Comparison of ENCODE assay signal across 14 mouse cellular contexts in genomic region chr1:89109767-89110166, GRCm38 (mm10). TPM values are rescaled to one million over a fixed set of nuclear protein-coding genes. Genes with fewer than 3 reads are reported as not detected.
DNase-seq lines count a peak whose midpoint lies in the region; ATAC-seq lines count a peak whose summit lies in the region.
"Had no signal": no experiment of that assay in that cellular context is flagged by ENCODE, and none has a peak within 500 bp of the region (broad histone marks: within the 10 kb centered on the region; RNA-seq: fewer than 3 reads in every experiment).

No protein-coding gene starts in this region.

- H3K9me3 ChIP-seq in heart, embryonic 15.5 days (replicated peaks): no peaks in the 10 kb centered on the region
- H3K9me3 ChIP-seq in lung, embryonic 15.5 days: no peaks in the 10 kb centered on the region
- no peaks in the 10 kb centered on the region for H3K9me3 ChIP-seq in embryonic facial prominence, embryonic 11.5 days (replicated peaks; ENCODE audit: control insufficient read depth, low read length)
- H3K9me3 ChIP-seq: embryonic facial prominence, embryonic 13.5 days had no signal

- no peaks in the 10 kb centered on the region for H3K36me3 ChIP-seq in heart, embryonic 15.5 days
- no peaks in the 10 kb centered on the region for H3K36me3 ChIP-seq in lung, embryonic 15.5 days
- no peaks in the 10 kb centered on the region for H3K36me3 ChIP-seq in embryonic facial prominence, embryonic 11.5 days (replicated peaks; ENCODE audit: control insufficient read depth, insufficient read depth, low read depth, low read length)
- H3K36me3 ChIP-seq: embryonic facial prominence, embryonic 13.5 days had no signal

- peak overlapping the region; percentile 90 for H3K27ac ChIP-seq in heart, embryonic 15.5 days
- H3K27ac ChIP-seq in lung, embryonic 15.5 days: peak overlapping the region; percentile 79
- H3K27ac ChIP-seq in embryonic facial prominence, embryonic 11.5 days (replicated peaks; ENCODE audit: low read depth, low read length): no peak overlapping the region

- H3K9ac ChIP-seq in heart, embryonic 15.5 days: no peak overlapping the region
- no peak overlapping the region for H3K9ac ChIP-seq in lung, embryonic 15.5 days
- H3K9ac ChIP-seq in embryonic facial prominence, embryonic 11.5 days (replicated peaks; ENCODE audit: low read length): no peak overlapping the region
- H3K9ac ChIP-seq: embryonic facial prominence, embryonic 13.5 days had no signal

- H3K4me2 ChIP-seq in heart, embryonic 15.5 days: no peak overlapping the region
- no peak overlapping the region for H3K4me2 ChIP-seq in lung, embryonic 15.5 days
- H3K4me2 ChIP-seq in embryonic facial prominence, embryonic 11.5 days (ENCODE audit: low read depth, low read length): no peak overlapping the region
- H3K4me2 ChIP-seq: embryonic facial prominence, embryonic 13.5 days had no signal

- intact Hi-C loops in heart, postnatal 10 days (cut with DNase I): loop anchor here (5.0 kb wide), 1 partner anchor 37 kb away; the partner anchor contains the start of gene Sh3bp4

- no peak for DNase-seq in heart, postnatal 10 days
- no peak for DNase-seq in lung, postnatal 14 days
- peak; percentile 47 for DNase-seq in embryonic facial prominence, embryonic 11.5 days (ENCODE audit: low spot score)
- DNase-seq in yolk sac, embryonic 10.5 days (ENCODE audit: low spot score): peak; percentile 29
- no peak for DNase-seq in thymus, adult 18-20 months
- DNase-seq: cerebellum, adult 11-12 months; liver; right cerebral cortex, postnatal 25 days; thymus, postnatal 14 days had no signal

- H3K4me3 ChIP-seq in heart, embryonic 15.5 days: no peak overlapping the region
- no peak overlapping the region for H3K4me3 ChIP-seq in lung, embryonic 15.5 days
- no peak overlapping the region for H3K4me3 ChIP-seq in embryonic facial prominence, embryonic 11.5 days (ENCODE audit: low read depth, low read length)
- H3K4me3 ChIP-seq: embryonic facial prominence, embryonic 13.5 days had no signal

- no peak for ATAC-seq in heart, embryonic 15.5 days (replicated peaks; ENCODE audit: insufficient number of reproducible peaks, insufficient read depth, low FRiP score, low read depth)
- ATAC-seq in lung, embryonic 15.5 days (ENCODE audit: borderline replicate concordance, extremely low read depth, low FRiP score, low TSS enrichment): no peak
- no peak; the same call in 1 of the 2 replicates for ATAC-seq in embryonic facial prominence, embryonic 11.5 days (replicated peaks; ENCODE audit: insufficient number of reproducible peaks, low FRiP score, low TSS enrichment, low read depth)
- ATAC-seq: forebrain, embryonic 14.5 days had no signal

- no peaks in the 10 kb centered on the region for H3K27me3 ChIP-seq in heart, embryonic 15.5 days
- H3K27me3 ChIP-seq in lung, embryonic 15.5 days: no peaks in the 10 kb centered on the region
- H3K27me3 ChIP-seq in embryonic facial prominence, embryonic 11.5 days (ENCODE audit: control insufficient read depth, insufficient read depth, low read length): no peaks in the 10 kb centered on the region
- H3K27me3 ChIP-seq: CH12.LX; embryonic facial prominence, embryonic 13.5 days had no signal

- WGBS in heart, embryonic 15.5 days: 59% methylated on average over 7 of the region's 7 CpGs
- WGBS in lung, embryonic 15.5 days: 37% methylated on average over 7 of the region's 7 CpGs
- 46% methylated on average over 7 of the region's 7 CpGs for WGBS in embryonic facial prominence, embryonic 11.5 days

- H3K4me1 ChIP-seq in heart, embryonic 15.5 days (replicated peaks): peaks cover 82% of the 10 kb centered on the region
- H3K4me1 ChIP-seq in lung, embryonic 15.5 days: peaks cover 70% of the 10 kb centered on the region
- H3K4me1 ChIP-seq in embryonic facial prominence, embryonic 11.5 days (ENCODE audit: control insufficient read depth, insufficient read depth, low read length): peaks cover 13% of the 10 kb centered on the region

RNA-seq across cellular contexts. Expression of gene Sh3bp4, which starts 39.6 kb away (rescaled TPM):
- polyA plus RNA-seq in heart, embryonic 15.5 days (2015; fragmentation: Nextera tagmentation; extraction: Ambion mirVana): 21.2 and 21.7 TPM in 2 replicates
- 10 to 100 TPM; 26.2 to 28.6 TPM for total RNA-seq in heart, postnatal 10 days (2021)
- 25.2 and 27.1 TPM in 2 replicates for polyA plus RNA-seq in lung, embryonic 15.5 days (2015; fragmentation: Nextera tagmentation; extraction: Ambion mirVana)
- 22.0 and 25.2 TPM in 2 replicates for polyA plus RNA-seq in embryonic facial prominence, embryonic 11.5 days (2014; fragmentation: Nextera tagmentation; extraction: Ambion mirVana)
- total RNA-seq: CH12.LX had no signal

Comparison
In these comparisons a context has a peak if more than half of its experiments do, and no peak if none do; other contexts are left out.
1. DNase-seq: peak in embryonic facial prominence, embryonic 11.5 days (single experiment) and yolk sac, embryonic 10.5 days (single experiment); none in heart, postnatal 10 days (0 of 2), lung, postnatal 14 days (single experiment) and thymus, adult 18-20 months (0 of 2).